Mouse (Mus musculus): Measurements from ENCODE around the gene Xk. TPM values are rescaled to one million over a fixed set of nuclear protein-coding genes. Genes with fewer than 3 reads are reported as not detected.
"Not testable (repeated sequence)": the region's sequence is repeated elsewhere in the genome, so short reads cannot be mapped to it uniquely, and the experiment has no call there.

The Xk gene
- total RNA-seq, 2 experiments from 2014 or later, result 4.1 to 6.1 TPM

GRCm38 (mm10) chrX:9302791-9303190 is 30.2 kb downstream of the Xk start:
- DNase-seq, result no peak
- intact Hi-C loops (cut with DNase I), result no loop called here

GRCm38 (mm10) chrX:9303455-9303854 is 30.9 kb downstream of the Xk start:
- DNase-seq, result no peak
- intact Hi-C loops (cut with DNase I), result no loop called here

GRCm38 (mm10) chrX:9316457-9316856 is 43.9 kb downstream of the Xk start:
- intact Hi-C loops (cut with DNase I); DNase-seq: not testable (repeated sequence)

GRCm38 (mm10) chrX:9327954-9328353 is 55.4 kb downstream of the Xk start:
- intact Hi-C loops (cut with DNase I); DNase-seq: not testable (repeated sequence)

- intact Hi-C loops (cut with DNase I); DNase-seq: not testable (repeated sequence)
These were observed 59.9 kb downstream of the Xk start for GRCm38 (mm10) chrX:9332366-9332962.

- intact Hi-C loops (cut with DNase I), result not testable (repeated sequence)
- DNase-seq, result peak; percentile 9 to 81
These were observed 60.5 kb downstream of the Xk start for GRCm38 (mm10) chrX:9333035-9333434.

- DNase-seq; intact Hi-C loops (cut with DNase I): not testable (repeated sequence)
These were observed 62.4 kb downstream of the Xk start for GRCm38 (mm10) chrX:9334996-9335395.

- intact Hi-C loops (cut with DNase I); DNase-seq: not testable (repeated sequence)
These were observed 77.8 kb downstream of the Xk start, which contains the start of gene H2al1k for GRCm38 (mm10) chrX:9350327-9350726. TSS of gene H2al1k (plus strand) at chrX:9350627.

Other genes with a start within 250 kb of the Xk start
- gene Fthl17e, start 239.3 kb upstream of the Xk start, total RNA-seq (2021), result not detected
- not detected for gene Fthl17f, start 209.7 kb upstream of the Xk start, total RNA-seq (2021)
- gene 4930402K13Rik, start 168.2 kb upstream of the Xk start, total RNA-seq (2021), result not detected
- 1 to 10 TPM; 4.0 to 4.1 TPM for gene Lancl3, start 72.9 kb upstream of the Xk start, total RNA-seq (2021)
- gene Gm14862, start 15.9 kb upstream of the Xk start, total RNA-seq (2021), result not detected
- under 1 TPM in 1 of 2 experiments, not detected in 1; 0.76 TPM for gene H2al1m, start 11.0 kb downstream of the Xk start, total RNA-seq (2021)
- not detected for gene H2al1k, start 77.9 kb downstream of the Xk start, total RNA-seq (2021)
- 1 to 10 TPM; 5.9 to 6.9 TPM for gene Cybb, start 215.0 kb downstream of the Xk start, total RNA-seq (2021)